Mouse (Mus musculus): ENCODE measurements around the gene Magohb. TPM values are rescaled to one million over a fixed set of nuclear protein-coding genes. Genes with fewer than 3 reads are reported as not detected.

The Magohb gene
- total RNA-seq, 4 experiments from 2014 or later, result 7.8 to 11.4 (median 10.4) TPM

DNA sequence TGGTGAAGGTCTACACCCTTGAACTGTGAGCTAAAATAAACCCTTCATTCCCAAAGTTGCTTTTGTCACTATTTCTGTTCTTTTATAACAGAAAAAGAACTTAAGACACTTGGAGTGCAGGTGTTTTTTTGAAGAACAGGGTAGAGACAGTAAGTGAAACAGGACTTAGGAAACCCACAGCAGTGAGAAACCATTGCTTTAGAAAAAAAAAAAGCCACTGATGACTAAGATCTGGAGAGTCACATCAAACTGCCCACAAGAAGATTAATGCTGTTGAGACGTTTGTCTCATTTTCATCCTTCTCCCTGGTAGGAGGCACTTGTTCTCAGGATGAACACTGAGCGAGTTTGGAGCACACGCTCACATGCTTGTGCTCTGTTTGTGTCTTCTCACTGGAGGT lies 31.0 kb downstream of the Magohb start:
- no peak for DNase-seq

DNA sequence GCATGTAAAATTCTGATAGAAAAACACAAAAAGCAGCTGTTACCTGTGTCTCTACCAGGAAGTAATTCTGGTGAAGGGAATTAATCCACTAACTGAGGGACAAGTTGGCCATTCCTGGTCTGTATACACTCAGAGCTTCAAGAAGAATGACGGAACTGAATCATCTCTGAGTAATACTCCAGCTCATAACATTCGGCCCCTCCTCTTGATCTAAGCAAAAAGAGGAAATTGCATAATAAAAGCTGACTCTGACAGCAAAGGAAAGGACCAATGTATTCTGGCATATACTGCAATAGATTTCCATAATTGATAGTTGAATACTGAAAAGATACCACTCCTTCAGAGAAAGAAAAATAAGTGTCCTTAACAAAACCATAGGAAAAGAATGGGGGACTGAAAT lies 45.8 kb downstream of the Magohb start, which contains the start of gene Klra2:
TSS of gene Klra2 (minus strand) at position 157 of the 400 bp plus-strand sequence.
- no peak for DNase-seq

DNA sequence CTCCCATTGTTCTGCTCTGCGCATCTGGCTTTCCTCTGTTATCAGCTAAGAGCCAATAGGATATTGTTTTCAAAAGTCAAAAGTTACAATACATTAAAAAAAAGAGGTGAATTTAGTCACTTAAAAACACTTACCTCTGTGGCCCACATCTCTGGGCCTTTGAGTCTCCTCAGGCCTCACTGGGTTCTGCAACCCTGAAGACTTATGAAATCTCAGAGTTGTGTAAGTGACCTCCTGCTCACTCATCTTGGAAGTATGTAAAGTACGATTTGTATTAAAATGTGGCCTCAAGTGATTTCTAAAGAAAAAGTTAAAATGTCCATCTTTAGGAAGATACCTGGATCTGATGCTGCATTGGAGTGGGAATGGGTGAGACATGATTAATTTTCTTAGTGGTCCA lies 48.0 kb downstream of the Magohb start:
- no peak for DNase-seq

Other genes with a start within 250 kb of the Magohb start
- gene Klra2, start 45.9 kb downstream of the Magohb start, total RNA-seq (2022), result 1 to 10 TPM; 3.4 to 7.1 (median 3.8) TPM
- gene Styk1, start 60.4 kb upstream of the Magohb start, total RNA-seq (2022), result 1 to 10 TPM in 2 of 4 experiments, under 1 TPM in 2; 0.28 to 1.1 (median 0.95) TPM
- gene Ybx3, start 95.2 kb upstream of the Magohb start, total RNA-seq (2022), result 100 to 1,000 TPM in 3 of 4 experiments, 10 to 100 TPM in 1; 88.8 to 159 (median 120) TPM
- gene 5430401F13Rik, start 193.2 kb upstream of the Magohb start, total RNA-seq (2022), result not detected
- gene Gm6619, start 193.2 kb upstream of the Magohb start, total RNA-seq (2022), result not detected